Mouse (Mus musculus) MEL (cell line): ENCODE results near the gene Abcc1. TPM values are rescaled to one million over a fixed set of nuclear protein-coding genes. Genes with fewer than 3 reads are reported as not detected.
A peak's percentile ranks its signal among the peaks of the same experiment; 100 is the strongest.

ENCODE experiments used
- DNase-seq: peaks from one replicate; pipeline ENCODE4 v3.0.0; 2011; ENCODE audit warnings: low read depth, low spot score
- H3K27ac ChIP-seq: 2 replicates; pipeline ENCODE4 v1.5.1; 2012; ENCODE audit warnings: low read depth, mild to moderate bottlenecking, control low read depth, low read length, moderate library complexity; ENCODE audit not compliant: control insufficient read depth
- H3K27me3 ChIP-seq, 2 experiments: fragments of 150-350 bp in 1 of 2; sonication (generic) in 1 of 2; 2 replicates each; pipeline ENCODE4 v1.6.1; 2012; ENCODE audit warnings: low read length in 2 of 2, mild to moderate bottlenecking in 2 of 2, improper control_type of control experiment in 1 of 2, moderate library complexity in 1 of 2; ENCODE audit not compliant: insufficient read depth in 2 of 2, control insufficient read depth in 1 of 2
- H3K36me3 ChIP-seq, 2 experiments: 2 replicates each; pipeline ENCODE4 v1.6.1; 2012 to 2014; ENCODE audit warnings: low read length in 2 of 2, improper control_type of control experiment in 1 of 2, inconsistent platforms in 1 of 2, mild to moderate bottlenecking in 1 of 2; ENCODE audit not compliant: insufficient read depth in 2 of 2, control insufficient read depth in 1 of 2
- H3K4me1 ChIP-seq, 2 experiments: fragments of 150-350 bp in 1 of 2; sonication (generic) in 1 of 2; 2 replicates each; pipeline ENCODE4 v1.6.1; 2012; ENCODE audit warnings: low read length in 2 of 2, improper control_type of control experiment in 1 of 2, mild to moderate bottlenecking in 1 of 2; ENCODE audit not compliant: insufficient read depth in 2 of 2, control insufficient read depth in 1 of 2
- H3K4me3 ChIP-seq, 2 experiments: fragments of 150-350 bp in 1 of 2; sonication (generic) in 1 of 2; 2 replicates each; pipeline ENCODE4 v1.5.1; 2012; ENCODE audit warnings: low read depth in 2 of 2, low read length in 2 of 2, mild to moderate bottlenecking in 2 of 2, moderate library complexity in 2 of 2, control low read depth in 1 of 2, improper control_type of control experiment in 1 of 2; ENCODE audit not compliant: control insufficient read depth in 1 of 2, insufficient read depth in 1 of 2
- H3K79me2 ChIP-seq: 2 replicates; pipeline ENCODE4 v1.6.1; 2012; ENCODE audit warnings: mild to moderate bottlenecking, low read length, moderate library complexity; ENCODE audit not compliant: control insufficient read depth, poor library complexity, insufficient read depth
- H3K9ac ChIP-seq: 2 replicates; pipeline ENCODE4 v1.6.1; 2012; ENCODE audit warnings: low read depth, mild to moderate bottlenecking, control low read depth, low read length, moderate library complexity; ENCODE audit not compliant: control insufficient read depth, poor library complexity, severe bottlenecking
- H3K9me3 ChIP-seq: fragments of 150-350 bp; sonication (generic); replicated peaks from 2 replicates; pipeline ENCODE4 v1.6.1; 2012; ENCODE audit warnings: mild to moderate bottlenecking, low read length, improper control_type of control experiment, moderate library complexity; ENCODE audit not compliant: insufficient read depth
- CHD1 ChIP-seq: IDR thresholded peaks from 2 replicates; pipeline ENCODE4 v1.6.1; 2012; ENCODE audit warnings: low read depth, mild to moderate bottlenecking, inconsistent platforms, low read length, improper control_type of control experiment
- CHD2 ChIP-seq: IDR thresholded peaks from 2 replicates; pipeline ENCODE4 v1.6.1; 2011; ENCODE audit warnings: low read length, improper control_type of control experiment
- CTCF ChIP-seq, 3 experiments: IDR thresholded peaks in 2 of 3; conservative IDR thresholded peaks in 1 of 3; 2 replicates each; pipeline ENCODE4 v1.5.1; 2011 to 2012; ENCODE audit warnings: low read length in 3 of 3, low read depth in 2 of 3, mild to moderate bottlenecking in 2 of 3, improper control_type of control experiment in 1 of 3, inconsistent platforms in 1 of 3, mixed read lengths in 1 of 3, moderate library complexity in 1 of 3; ENCODE audit not compliant: control insufficient read depth in 1 of 3, insufficient read depth in 1 of 3, poor library complexity in 1 of 3, severe bottlenecking in 1 of 3
- E2F4 ChIP-seq: IDR thresholded peaks from 2 replicates; pipeline ENCODE4 v1.6.1; 2011; ENCODE audit warnings: low read depth, low read length, improper control_type of control experiment, borderline replicate concordance
- ELF1 ChIP-seq: IDR thresholded peaks from 2 replicates; pipeline ENCODE4 v1.6.1; 2014; ENCODE audit warnings: low read depth, mild to moderate bottlenecking, inconsistent platforms, low read length, improper control_type of control experiment, moderate library complexity
- ETS1 ChIP-seq: IDR thresholded peaks from 2 replicates; pipeline ENCODE4 v1.6.1; 2012; ENCODE audit warnings: low read depth, mild to moderate bottlenecking, inconsistent platforms, low read length, improper control_type of control experiment, moderate library complexity
- GABPA ChIP-seq: IDR thresholded peaks from 2 replicates; pipeline ENCODE4 v1.6.1; 2012; ENCODE audit warnings: low read depth, mild to moderate bottlenecking, inconsistent platforms, low read length, improper control_type of control experiment, moderate library complexity
- HCFC1 ChIP-seq: IDR thresholded peaks from 2 replicates; pipeline ENCODE4 v1.6.1; 2012; ENCODE audit warnings: low read depth, mild to moderate bottlenecking, inconsistent platforms, low read length, improper control_type of control experiment, moderate library complexity
- JUND ChIP-seq: IDR thresholded peaks from 2 replicates; pipeline ENCODE4 v1.6.1; 2011; ENCODE audit warnings: low read depth, mild to moderate bottlenecking, improper control_type of control experiment, low read length
- MAFK ChIP-seq: IDR thresholded peaks from 2 replicates; pipeline ENCODE4 v1.6.1; 2011; ENCODE audit warnings: low read depth, mild to moderate bottlenecking, low read length, improper control_type of control experiment, borderline replicate concordance
- MAX ChIP-seq: IDR thresholded peaks from 2 replicates; pipeline ENCODE4 v1.6.1; 2011; ENCODE audit warnings: low read length, improper control_type of control experiment
- MEF2A ChIP-seq: IDR thresholded peaks from 2 replicates; pipeline ENCODE4 v1.6.1; 2014; ENCODE audit warnings: low read depth, mild to moderate bottlenecking, inconsistent platforms, low read length, improper control_type of control experiment; ENCODE audit not compliant: poor library complexity, insufficient replicate concordance, severe bottlenecking; ENCODE audit errors: extremely low read depth
- MXI1 ChIP-seq: IDR thresholded peaks from 2 replicates; pipeline ENCODE4 v1.6.1; 2011; ENCODE audit warnings: mild to moderate bottlenecking, low read depth, low read length, improper control_type of control experiment
- MYB ChIP-seq: IDR thresholded peaks from 2 replicates; pipeline ENCODE4 v1.6.1; 2011; ENCODE audit warnings: mild to moderate bottlenecking, low read depth, low read length, improper control_type of control experiment
- MYC ChIP-seq: IDR thresholded peaks from 2 replicates; pipeline ENCODE4 v1.6.1; 2011; ENCODE audit warnings: low read depth, mild to moderate bottlenecking, low read length, improper control_type of control experiment, moderate library complexity
- NELFE ChIP-seq: IDR thresholded peaks from 2 replicates; pipeline ENCODE4 v1.6.1; 2011; ENCODE audit warnings: low read depth, low read length, improper control_type of control experiment
- NRF1 ChIP-seq: IDR thresholded peaks from 2 replicates; pipeline ENCODE4 v1.6.1; 2014; ENCODE audit warnings: low read depth, mild to moderate bottlenecking, inconsistent platforms, low read length, improper control_type of control experiment, moderate library complexity; ENCODE audit not compliant: poor library complexity, insufficient read depth, severe bottlenecking
- POLR2A ChIP-seq, 2 experiments: IDR thresholded peaks; 2 replicates each; pipeline ENCODE4 v1.6.1; 2011 to 2012; ENCODE audit warnings: low read length in 2 of 2, mild to moderate bottlenecking in 2 of 2, control low read depth in 1 of 2, improper control_type of control experiment in 1 of 2, low read depth in 1 of 2, moderate library complexity in 1 of 2; ENCODE audit not compliant: control insufficient read depth in 1 of 2, insufficient read depth in 1 of 2, poor library complexity in 1 of 2
- POLR2AphosphoS2 ChIP-seq: IDR thresholded peaks from 2 replicates; pipeline ENCODE4 v1.6.1; 2011; ENCODE audit warnings: low read length, improper control_type of control experiment
- POLR2AphosphoS5 ChIP-seq: IDR thresholded peaks from 2 replicates; pipeline ENCODE4 v1.6.1; 2012; ENCODE audit warnings: low read depth, borderline replicate concordance, mild to moderate bottlenecking, inconsistent platforms, low read length, moderate library complexity, mixed read lengths
- RCOR1 ChIP-seq: IDR thresholded peaks from 2 replicates; pipeline ENCODE4 v1.6.1; 2012; ENCODE audit warnings: low read depth, mild to moderate bottlenecking, inconsistent platforms, low read length, improper control_type of control experiment
- SIN3A ChIP-seq: IDR thresholded peaks from 2 replicates; pipeline ENCODE4 v1.6.1; 2012; ENCODE audit warnings: low read length, improper control_type of control experiment, inconsistent platforms
- SMC3 ChIP-seq: IDR thresholded peaks from 2 replicates; pipeline ENCODE4 v1.6.1; 2011; ENCODE audit warnings: low read depth, low read length, improper control_type of control experiment
- TBP ChIP-seq: IDR thresholded peaks from 2 replicates; pipeline ENCODE4 v1.8.0; 2011; ENCODE audit warnings: low read depth, low read length, improper control_type of control experiment
- UBTF ChIP-seq: IDR thresholded peaks from 2 replicates; pipeline ENCODE4 v1.6.1; 2012; ENCODE audit warnings: low read depth, mild to moderate bottlenecking, inconsistent platforms, low read length, improper control_type of control experiment, moderate library complexity, borderline replicate concordance; ENCODE audit not compliant: insufficient read depth
- USF2 ChIP-seq, 2 experiments: IDR thresholded peaks; 2 replicates each; pipeline ENCODE4 v1.6.1; 2011 to 2012; ENCODE audit warnings: improper control_type of control experiment in 2 of 2, low read length in 2 of 2, borderline replicate concordance in 1 of 2, inconsistent platforms in 1 of 2, low read depth in 1 of 2, mild to moderate bottlenecking in 1 of 2; ENCODE audit not compliant: insufficient read depth in 1 of 2
- ZC3H11A ChIP-seq: IDR thresholded peaks from 2 replicates; pipeline ENCODE4 v1.6.1; 2012; ENCODE audit warnings: low read depth, mild to moderate bottlenecking, inconsistent platforms, low read length, improper control_type of control experiment
- ZMIZ1 ChIP-seq: IDR thresholded peaks from 2 replicates; pipeline ENCODE4 v1.6.1; 2012; ENCODE audit warnings: low read depth, mild to moderate bottlenecking, inconsistent platforms, low read length, improper control_type of control experiment, moderate library complexity
- ZNF384 ChIP-seq: IDR thresholded peaks from 2 replicates; pipeline ENCODE4 v1.6.1; 2012; ENCODE audit warnings: low read depth, mild to moderate bottlenecking, inconsistent platforms, low read length, improper control_type of control experiment
- polyA plus RNA-seq, 2 experiments: library from polyadenylated mRNA; stranded (reverse) in 1 of 2; unstranded in 1 of 2; fragments of >175 nt in 1 of 2; fragments of >200 nt in 1 of 2; gene quantifications; 2 replicates each; pipeline versions ENCODE4 v1.2.1 to v1.2.4; 2012; ENCODE audit warnings: low replicate concordance in 2 of 2, low read depth in 1 of 2; ENCODE audit not compliant: insufficient read length in 2 of 2, insufficient read depth in 1 of 2, missing spikeins in 1 of 2
- total RNA-seq: library from RNA; depleted of rRNA; stranded (reverse); fragments of 300-350 nt; gene quantifications from 2 replicates; pipeline ENCODE4 v1.2.3, GENCODE M21; 2012

Abcc1 gene
- total and polyA plus RNA-seq, 3 experiments: 31.5 to 39.8 (median 34.2) TPM

DNA sequence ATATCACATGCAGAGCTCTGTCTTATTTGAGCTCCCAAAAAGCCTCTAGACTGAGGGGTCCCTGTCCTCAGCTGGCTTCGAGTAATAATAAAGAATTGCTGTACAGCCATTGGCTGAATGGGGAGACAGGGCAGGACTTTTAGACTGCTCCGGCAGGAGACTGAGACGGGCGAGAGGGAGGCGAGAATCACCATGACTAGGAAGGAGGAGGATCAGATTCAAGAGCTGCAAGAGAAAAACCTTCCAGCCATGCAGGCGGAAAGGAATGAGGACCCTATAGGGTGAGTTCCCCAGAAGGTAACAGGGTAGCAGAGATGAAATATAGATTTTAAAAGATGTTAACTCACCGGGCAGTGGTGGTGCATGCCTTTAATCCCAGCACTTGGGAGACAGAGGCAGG lies 48.4 kb upstream of the Abcc1 start:
- H3K27me3 ChIP-seq: no peaks in the 10 kb centered on the region
- peaks cover 1 to 38% of the 10 kb centered on the region in 2 experiments; a peak in 3 of 4 replicates for H3K36me3 ChIP-seq
- no peak overlapping the region for H3K9ac ChIP-seq
- TF ChIP-seq TBP (no peak), JUND (no peak), CHD1 (no peak), MEF2A (no peak), POLR2AphosphoS5 (no peak), ZNF384 (no peak), MYC (no peak), USF2 (IDR thresholded peaks at IDR 0.05; ENCODE audit: borderline replicate concordance in 1 of 2, insufficient read depth in 1 of 2, low read depth in 1 of 2, low read length in 2 of 2) (no peak), CTCF (IDR thresholded peaks at IDR 0.05 in 2 of 3, conservative IDR thresholded peaks at IDR 0.05 in 1 of 3; ENCODE audit: control insufficient read depth in 1 of 3, insufficient read depth in 1 of 3, low read depth in 2 of 3, low read length in 3 of 3, poor library complexity in 1 of 3, severe bottlenecking in 1 of 3) (no peak), ZMIZ1 (no peak), ELF1 (no peak), MAFK (no peak), ZC3H11A (no peak)
- no peak for DNase-seq
- no peaks in the 10 kb centered on the region for H3K9me3 ChIP-seq
- H3K4me1 ChIP-seq: peaks cover 12 to 24% of the 10 kb centered on the region in 2 experiments
- no peak overlapping the region for H3K4me3 ChIP-seq
- peaks cover 19% of the 10 kb centered on the region for H3K79me2 ChIP-seq
- no peak overlapping the region for H3K27ac ChIP-seq

- peak within 1 kb of the TSS; percentile 89 for H3K9ac ChIP-seq
- H3K27me3 ChIP-seq: no peaks in the 10 kb centered on the region; a peak in 3 of 4 replicates
- peak; percentile 98 for DNase-seq
- H3K36me3 ChIP-seq: peaks cover 0 to 18% of the 10 kb centered on the region in 2 experiments; a peak in 3 of 4 replicates
- peak within 1 kb of the TSS; percentile 89 for H3K27ac ChIP-seq
- H3K4me3 ChIP-seq: peak within 1 kb of the TSS; percentile 88 to 98
- H3K9me3 ChIP-seq: no peaks in the 10 kb centered on the region
- peaks cover 2 to 6% of the 10 kb centered on the region in 2 experiments; a peak in 2 of 4 replicates for H3K4me1 ChIP-seq
- peaks cover 19% of the 10 kb centered on the region for H3K79me2 ChIP-seq
- no peak for TF ChIP-seq ETS1
- TF ChIP-seq NRF1: peak; percentile 87
- peak; percentile 85 for TF ChIP-seq NELFE
- TF ChIP-seq ZMIZ1: peak; percentile 93
- peak; percentile 38 for TF ChIP-seq CHD2
- no peak for TF ChIP-seq UBTF
- peak; percentile 85 for TF ChIP-seq MYB
- TF ChIP-seq ZNF384: no peak
- TF ChIP-seq E2F4: 0 out of 2 replicates have a peak, but pooled peaks have one; percentile 44
- TF ChIP-seq SIN3A: peak; percentile 66
- no peak for TF ChIP-seq RCOR1
- TF ChIP-seq ELF1: peak; percentile 54
- peak; percentile 85 for TF ChIP-seq POLR2AphosphoS2
- TF ChIP-seq MAX: peak; percentile 28; the same call in 1 of the 2 replicates
- 0 out of 2 replicates have a peak, but pooled peaks have one; percentile 30 for TF ChIP-seq GABPA
- no peak for TF ChIP-seq SMC3
- TF ChIP-seq HCFC1: peak; percentile 81
- TF ChIP-seq MXI1: peak; percentile 62
- TF ChIP-seq POLR2A (IDR thresholded peaks at IDR 0.05; ENCODE audit: control insufficient read depth in 1 of 2, insufficient read depth in 1 of 2, low read depth in 1 of 2, low read length in 2 of 2, poor library complexity in 1 of 2): peak; percentile 39 to 91; a peak in 2 of 4 replicates
- TF ChIP-seq TBP: peak; percentile 81
Measured at GRCm38 (mm10) chr16:14316884-14317876, 44.2 kb upstream of the Abcc1 start, which contains the start of gene Fopnl. TSS of gene Fopnl (minus strand) at chr16:14317405.
